Mouse (Mus musculus) midbrain, embryonic 14.5 days (tissue): ENCODE data around the gene Zfp28. TPM values are rescaled to one million over a fixed set of nuclear protein-coding genes. Genes with fewer than 3 reads are reported as not detected.

Source experiments
- ATAC-seq: fragments of 200-750 bp; cut with Nextera tagmentation; 2 replicates; pipeline ENCODE4 v1.8.0; 2017; ENCODE audit warnings: moderate number of reproducible peaks, moderate library complexity; ENCODE audit not compliant: low FRiP score, low TSS enrichment
- DNase-seq: peaks from one replicate; pipeline ENCODE4 v3.0.0-alpha.2; 2015
- H3K27ac ChIP-seq: fragments of 300-500 bp; sonication (generic); replicated peaks from 2 replicates; pipeline ENCODE4 v1.5.1; 2014; ENCODE audit warnings: mild to moderate bottlenecking, low read depth, low read length, moderate library complexity
- H3K27me3 ChIP-seq: fragments of 300-500 bp; sonication (generic); 2 replicates; pipeline ENCODE4 v1.6.1; 2014; ENCODE audit warnings: low read length, control low read depth, mixed read lengths; ENCODE audit not compliant: control insufficient read depth, insufficient read depth
- H3K36me3 ChIP-seq: fragments of 300-500 bp; sonication (generic); 2 replicates; pipeline ENCODE4 v1.6.1; 2014; ENCODE audit warnings: low read length, control low read depth; ENCODE audit not compliant: control insufficient read depth, insufficient read depth
- H3K4me1 ChIP-seq: fragments of 300-500 bp; sonication (generic); 2 replicates; pipeline ENCODE4 v1.6.1; 2014; ENCODE audit warnings: mild to moderate bottlenecking, antibody characterized with exemption, low read length, control low read depth; ENCODE audit not compliant: control insufficient read depth, insufficient read depth
- H3K4me2 ChIP-seq: fragments of 300-500 bp; sonication (generic); 2 replicates; pipeline ENCODE4 v1.6.1; 2014; ENCODE audit warnings: mild to moderate bottlenecking, low read length, moderate library complexity
- H3K4me3 ChIP-seq: fragments of 300-500 bp; sonication (generic); replicated peaks from 2 replicates; pipeline ENCODE4 v1.5.1; 2014; ENCODE audit warnings: low read depth, low read length
- H3K9ac ChIP-seq: fragments of 300-500 bp; sonication (generic); replicated peaks from 2 replicates; pipeline ENCODE4 v1.6.1; 2014; ENCODE audit warnings: mild to moderate bottlenecking, low read length, moderate library complexity
- H3K9me3 ChIP-seq: fragments of 300-500 bp; sonication (generic); 2 replicates; pipeline ENCODE4 v1.6.1; 2016; ENCODE audit warnings: low read length, control low read depth, mixed read lengths; ENCODE audit not compliant: control insufficient read depth
- WGBS: fragments of 180-500 bp; shearing (Covaris S2); extraction: QIAGEN DNeasy Blood & Tissue Kit; methylation state at CpG from one replicate; pipeline ENCODE4 v1.1.7; 2014; 5-methylcytosine and 5-hydroxymethylcytosine counted together
- polyA plus RNA-seq: library from polyadenylated mRNA; unstranded; fragments of >200 nt; fragmentation: Nextera tagmentation; extraction: Ambion mirVana; gene quantifications from 2 replicates; pipeline ENCODE4 v1.2.1, GENCODE M21; 2014

The Zfp28 gene
- polyA plus RNA-seq, 1 experiment from 2014 or later, result 17.7 TPM

DNA sequence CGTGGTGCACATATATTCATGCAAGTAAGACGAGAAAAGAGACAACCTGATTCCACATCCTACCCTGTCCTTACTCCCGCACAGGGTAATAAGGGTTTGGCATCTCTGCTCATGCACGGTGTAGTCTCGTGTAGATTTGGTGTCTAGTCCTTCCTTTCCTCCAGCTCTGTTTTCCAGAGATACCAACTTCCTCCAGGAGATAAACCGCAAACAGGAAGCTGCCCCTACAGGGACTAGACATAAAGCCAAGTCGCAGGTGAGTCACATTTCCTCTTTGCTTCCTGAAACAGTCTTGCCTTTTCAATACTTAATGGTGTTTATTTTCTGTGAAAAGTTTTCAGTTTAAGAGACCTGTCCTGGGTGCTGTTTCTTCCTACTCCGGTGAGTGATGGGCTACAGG, 916 bp downstream of the Zfp28 start:
- Histone ChIP-seq H3K36me3 (peaks cover 14% of the 10 kb centered on the region; the same call in 1 of the 2 replicates), H3K27ac (no peak overlapping the region), H3K4me3 (peak overlapping the region; percentile 69), H3K9me3 (no peaks in the 10 kb centered on the region), H3K4me1 (peaks cover 9% of the 10 kb centered on the region), H3K9ac (peak overlapping the region; percentile 76), H3K4me2 (peak overlapping the region; percentile 84), H3K27me3 (no peaks in the 10 kb centered on the region)
- WGBS, result 81% methylated on average over 8 of the region's 8 CpGs
- ATAC-seq, result no peak
- DNase-seq, result no peak

DNA sequence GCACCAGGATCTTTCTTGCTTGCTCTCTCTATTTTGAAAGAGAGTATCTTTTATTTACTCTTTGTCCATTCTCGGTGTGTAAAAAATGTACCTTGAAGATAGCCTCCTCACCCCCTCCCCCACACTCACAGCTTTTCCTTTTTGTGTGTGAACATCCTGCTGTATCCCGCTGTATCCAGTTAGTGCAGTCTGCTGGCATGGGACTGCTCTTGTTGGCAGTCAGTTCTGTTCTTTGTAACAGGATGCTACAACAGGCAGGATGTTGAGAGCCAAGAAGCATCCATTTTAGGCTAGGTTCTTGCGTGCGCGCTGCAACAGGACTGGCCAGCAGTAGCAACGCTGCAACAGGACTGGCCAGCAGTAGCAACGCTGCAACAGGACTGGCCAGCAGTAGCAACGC, 3.9 kb downstream of the Zfp28 start:
- peaks cover 36% of the 10 kb centered on the region for H3K36me3 ChIP-seq
- H3K4me3 ChIP-seq, result no peak overlapping the region
- H3K9me3 ChIP-seq, result no peaks in the 10 kb centered on the region
- DNase-seq (no peak), ATAC-seq (no peak)
- H3K4me1 ChIP-seq, result peaks cover 9% of the 10 kb centered on the region
- H3K27ac ChIP-seq, result no peak overlapping the region
- H3K27me3 ChIP-seq, result no peaks in the 10 kb centered on the region
- 97% methylated on average over 8 of the region's 8 CpGs for WGBS
- no peak overlapping the region for H3K4me2 ChIP-seq
- no peak overlapping the region for H3K9ac ChIP-seq

DNA sequence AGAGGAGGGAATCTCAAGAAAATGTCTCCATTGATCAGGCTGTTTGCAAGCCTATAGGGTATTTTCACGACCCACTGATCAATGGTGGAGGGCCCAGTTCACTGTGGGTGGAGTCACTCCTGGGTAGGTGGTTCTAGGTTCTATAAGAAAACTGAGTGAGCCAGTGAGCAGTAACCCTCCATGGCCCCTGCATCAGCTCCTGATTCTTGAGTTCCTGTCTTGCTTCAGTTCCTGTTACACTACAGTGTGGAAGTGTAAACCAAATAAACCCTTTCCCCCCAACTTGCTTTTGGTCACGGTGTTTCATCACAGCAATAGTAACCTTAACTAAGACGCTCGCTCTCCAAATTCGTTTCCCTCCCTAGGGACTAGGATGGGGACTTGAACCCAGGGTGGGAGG, 5.9 kb downstream of the Zfp28 start:
- no peak for DNase-seq
- Histone ChIP-seq H3K4me3 (no peak overlapping the region), H3K9ac (no peak overlapping the region), H3K9me3 (no peaks in the 10 kb centered on the region), H3K36me3 (peaks cover 51% of the 10 kb centered on the region), H3K27me3 (no peaks in the 10 kb centered on the region), H3K27ac (no peak overlapping the region), H3K4me2 (no peak overlapping the region), H3K4me1 (peaks cover 5% of the 10 kb centered on the region)
- no peak for ATAC-seq
- WGBS, result 88% methylated on average over 5 of the region's 5 CpGs

DNA sequence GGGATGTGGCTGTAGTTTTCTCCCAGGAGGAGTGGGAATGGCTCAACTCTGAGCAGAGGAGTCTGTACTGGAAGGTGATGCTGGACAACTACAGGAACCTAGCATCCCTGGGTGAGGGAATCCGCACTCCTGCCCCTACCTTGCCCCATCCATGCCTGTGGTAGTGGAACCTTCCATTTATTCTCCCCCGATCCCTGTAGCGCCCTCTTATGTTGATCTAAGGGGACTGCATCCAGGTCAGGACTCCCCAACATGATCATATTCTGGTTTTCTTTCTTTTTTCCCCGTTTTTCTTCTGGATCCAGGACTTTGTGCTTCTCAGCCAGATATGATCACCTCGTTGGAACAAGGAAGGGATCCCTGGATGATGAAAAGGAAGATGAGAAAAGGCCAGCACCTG, 6.4 kb downstream of the Zfp28 start:
- H3K36me3 ChIP-seq, result peaks cover 56% of the 10 kb centered on the region
- WGBS, result 74% methylated on average over 5 of the region's 5 CpGs
- no peak overlapping the region for H3K9ac ChIP-seq
- H3K27me3 ChIP-seq, result no peaks in the 10 kb centered on the region
- no peaks in the 10 kb centered on the region for H3K9me3 ChIP-seq
- ATAC-seq (no peak), DNase-seq (no peak)
- peaks cover under 1% of the 10 kb centered on the region; the same call in 1 of the 2 replicates for H3K4me1 ChIP-seq
- no peak overlapping the region for H3K27ac ChIP-seq
- no peak overlapping the region for H3K4me2 ChIP-seq
- no peak overlapping the region for H3K4me3 ChIP-seq

DNA sequence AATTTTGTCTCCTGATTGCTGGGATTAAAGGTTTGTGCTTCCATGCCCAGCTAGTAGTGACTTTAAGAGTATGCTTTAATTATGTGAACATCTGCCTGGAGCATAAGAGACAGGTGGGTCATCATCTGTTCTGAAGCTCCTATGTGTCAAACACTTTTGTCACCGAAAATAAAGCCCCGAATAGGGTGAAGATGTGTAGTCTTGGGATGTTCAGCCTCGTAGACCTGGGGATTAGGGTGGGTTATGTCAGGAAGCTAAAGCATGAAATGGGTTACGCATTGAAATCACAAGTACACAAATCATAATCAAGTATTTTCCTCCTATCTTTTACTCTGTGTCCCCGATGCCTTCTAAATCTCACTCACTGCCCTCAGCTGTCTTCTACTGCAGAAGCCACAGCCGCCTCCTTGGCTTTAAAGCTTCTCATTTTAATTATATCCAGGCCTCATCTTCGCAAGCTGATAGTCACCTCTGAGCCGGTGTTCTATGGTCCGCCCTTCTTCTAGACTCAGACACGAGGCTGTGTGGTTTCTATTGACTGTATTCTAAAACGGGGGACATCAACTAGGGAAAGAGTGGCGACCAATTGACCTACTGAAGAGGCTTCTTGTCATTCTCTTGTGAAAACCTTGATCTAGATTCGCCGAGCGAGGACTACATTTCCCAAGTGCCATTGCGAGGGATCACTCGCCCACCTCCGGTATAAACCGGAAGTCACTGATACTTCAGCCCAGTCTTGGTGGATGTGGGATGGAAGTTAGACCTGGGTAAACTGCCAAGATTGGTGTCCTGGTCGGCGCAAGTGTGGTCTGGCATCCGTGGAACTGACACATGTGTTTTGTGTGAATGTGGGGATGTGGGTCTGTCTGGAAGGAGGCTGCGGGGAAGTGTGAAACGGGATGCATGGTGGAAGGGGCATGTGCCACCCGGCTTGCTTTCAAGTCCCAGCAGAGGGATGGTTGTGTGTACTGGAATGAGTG, 15.2 kb downstream of the Zfp28 start, which contains the start of gene Smim17:
Smim17 (plus strand) TSS at position 720 of the 980 bp plus-strand sequence.
- Histone ChIP-seq H3K4me3 (peak within 1 kb of the TSS; percentile 46), H3K4me1 (peaks cover 4% of the 10 kb centered on the region; the same call in 1 of the 2 replicates), H3K27me3 (no peaks in the 10 kb centered on the region), H3K4me2 (peak within 1 kb of the TSS; percentile 74), H3K9ac (peak within 1 kb of the TSS; percentile 59), H3K9me3 (no peaks in the 10 kb centered on the region), H3K36me3 (peaks cover 26% of the 10 kb centered on the region), H3K27ac (no peak within 1 kb of the TSS; the same call in none of the 2 replicates)
- ATAC-seq, result peak; percentile 91
- 29% methylated on average over 25 of the region's 25 CpGs for WGBS
- peak; percentile 88 for DNase-seq

DNA sequence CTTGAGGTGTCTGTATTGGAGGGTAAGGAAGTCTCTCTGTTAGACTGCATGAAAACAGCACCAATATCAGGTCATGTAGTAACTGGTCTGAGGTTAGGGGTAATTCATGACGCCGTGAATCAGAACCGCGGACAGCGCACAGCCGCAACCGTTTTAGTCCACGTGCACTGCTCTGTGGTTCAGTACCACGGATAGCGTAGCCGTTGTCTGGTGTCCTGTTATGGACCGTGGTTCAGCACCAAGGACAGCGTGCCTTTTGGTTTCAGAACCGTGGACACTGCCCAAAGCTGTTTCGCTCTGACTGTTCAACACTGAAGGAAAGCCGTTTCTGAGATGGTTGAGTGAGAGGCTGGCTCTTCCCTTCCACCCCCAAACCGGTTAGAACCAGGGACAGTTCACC, 26.9 kb downstream of the Zfp28 start, which contains the start of gene Gm20715:
Gm20715 (plus strand) TSS at position 235 of the 400 bp plus-strand sequence.
- Histone ChIP-seq H3K27ac (no peak within 1 kb of the TSS), H3K9ac (no peak within 1 kb of the TSS), H3K4me1 (no peaks in the 10 kb centered on the region), H3K4me3 (no peak within 1 kb of the TSS), H3K27me3 (no peaks in the 10 kb centered on the region), H3K4me2 (no peak within 1 kb of the TSS), H3K9me3 (no peaks in the 10 kb centered on the region), H3K36me3 (0 out of 2 replicates have a peak, but pooled peaks cover 3% of the 10 kb centered on the region)
- ATAC-seq, result no peak; the same call in 1 of the 2 replicates
- peak; percentile 84 for DNase-seq
- WGBS, result under 1% methylated on average over 17 of the region's 17 CpGs

DNA sequence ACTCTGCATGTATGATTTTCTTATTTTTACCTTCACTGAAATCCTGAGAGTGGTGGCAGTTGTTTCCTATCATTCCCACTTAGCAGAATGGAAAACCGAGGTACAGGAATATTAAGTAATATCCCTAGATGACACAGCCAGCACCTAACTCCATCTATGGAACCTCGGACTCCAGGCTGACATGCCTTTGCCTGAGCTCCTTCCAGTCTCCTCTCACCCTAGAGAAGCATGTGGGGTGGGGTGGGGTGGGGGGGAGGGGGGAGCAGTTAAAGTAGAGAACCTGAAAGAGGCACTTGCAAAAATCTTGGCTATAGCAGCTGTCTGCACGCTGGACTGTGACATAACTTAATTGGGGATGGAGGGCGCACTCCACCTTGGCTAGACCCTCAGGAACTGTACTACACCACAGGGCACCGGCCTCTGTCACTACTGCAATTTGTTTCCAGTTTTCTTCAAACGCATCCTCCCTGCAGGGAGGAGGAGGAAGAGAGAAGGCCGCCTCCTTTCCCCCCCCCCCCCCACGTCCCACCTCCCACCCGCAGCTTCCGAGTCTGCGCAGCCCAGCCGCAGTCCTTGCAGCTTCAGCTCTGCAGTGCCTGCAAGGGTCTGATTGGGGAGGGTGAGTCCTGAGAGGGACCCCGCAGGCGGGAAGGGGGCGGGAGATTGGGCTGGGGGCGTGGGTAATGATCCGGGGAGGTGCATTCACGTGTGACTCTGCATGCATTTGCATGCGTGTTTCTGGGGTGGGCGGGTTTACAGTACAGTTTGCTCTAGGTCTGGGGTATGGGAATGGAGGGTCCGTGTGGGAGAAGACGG, 31.7 kb downstream of the Zfp28 start:
- Histone ChIP-seq H3K4me2 (peak overlapping the region; percentile 55), H3K4me3 (peak overlapping the region; percentile 35), H3K36me3 (no peaks in the 10 kb centered on the region), H3K4me1 (no peaks in the 10 kb centered on the region), H3K27ac (no peak overlapping the region), H3K27me3 (no peaks in the 10 kb centered on the region), H3K9me3 (no peaks in the 10 kb centered on the region), H3K9ac (peak overlapping the region; percentile 50; the same call in 1 of the 2 replicates)
- 9% methylated on average over 19 of the region's 22 CpGs for WGBS
- ATAC-seq (peak; percentile 87), DNase-seq (peak; percentile 76)

DNA sequence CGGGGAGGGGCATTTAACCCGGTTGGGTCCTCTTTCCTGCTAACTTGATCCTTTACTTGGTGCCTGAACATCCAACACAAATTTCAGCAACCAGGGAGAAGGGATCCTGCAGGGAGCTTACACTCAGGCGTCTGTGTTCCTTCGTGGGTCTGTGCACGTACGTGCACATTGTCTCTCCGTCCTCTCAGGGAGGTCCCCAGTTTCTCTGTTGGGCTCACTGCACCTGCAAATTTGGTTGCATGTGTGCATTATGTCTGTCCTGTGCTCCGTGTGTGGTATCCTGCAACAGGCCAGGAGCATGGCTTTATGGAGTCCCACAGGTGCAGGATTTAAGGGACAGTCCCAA, 32.3 kb downstream of the Zfp28 start:
- Histone ChIP-seq H3K9ac (peak overlapping the region; percentile 50), H3K36me3 (no peaks in the 10 kb centered on the region), H3K27ac (no peak overlapping the region), H3K4me3 (peak overlapping the region; percentile 35), H3K4me1 (no peaks in the 10 kb centered on the region), H3K4me2 (peak overlapping the region; percentile 55), H3K9me3 (no peaks in the 10 kb centered on the region), H3K27me3 (no peaks in the 10 kb centered on the region)
- ATAC-seq (no peak; the same call in 1 of the 2 replicates), DNase-seq (no peak)
- 12% methylated on average over 8 of the region's 8 CpGs for WGBS
